7 mouse cellular contexts compared by ENCODE assay signal in genomic region chr13:47044617-47044947, GRCm38 (mm10). TPM values are rescaled to one million over a fixed set of nuclear protein-coding genes. Genes with fewer than 3 reads are reported as not detected.
DNase-seq lines count a peak whose midpoint lies in the region; ATAC-seq and TF ChIP-seq lines count a peak whose summit lies in the region.

Gene Tpmt (minus strand): TSS chr13:47044737.

- H3K36me3 ChIP-seq in limb, embryonic 12.5 days = peaks cover 12% of the 10 kb centered on the region
- peaks cover 15% of the 10 kb centered on the region for H3K36me3 ChIP-seq in neural tube, embryonic 15.5 days

- TF ChIP-seq CTCF in bone marrow, adult 2 months (IDR thresholded peaks at IDR 0.05; ENCODE audit: control insufficient read depth, insufficient read depth, low read length) = no peak

- ATAC-seq in limb, embryonic 12.5 days (ENCODE audit: insufficient number of reproducible peaks, insufficient read depth, low FRiP score, low TSS enrichment, low read depth) = no peak
- ATAC-seq in neural tube, embryonic 15.5 days (ENCODE audit: low FRiP score) = no peak

- H3K27ac ChIP-seq in bone marrow, adult 2 months (ENCODE audit: control insufficient read depth, insufficient read depth, low read depth, low read length, poor library complexity) = peak within 1 kb of the TSS; percentile 67
- H3K27ac ChIP-seq in limb, embryonic 12.5 days = peak within 1 kb of the TSS; percentile 75
- H3K27ac ChIP-seq in neural tube, embryonic 15.5 days (replicated peaks) = peak within 1 kb of the TSS; percentile 85

- peak in 1 of 2 experiments; percentile 13 for DNase-seq in left cerebral cortex, adult 8-10 months (ENCODE audit: low spot score in 2 of 2)
- no peak for DNase-seq in left cerebral cortex, adult 11 months (ENCODE audit: low spot score)
- DNase-seq in gonadal fat pad, adult 2 months (ENCODE audit: low read depth) = no peak
- no peak for DNase-seq in urinary bladder, postnatal 4 days (ENCODE audit: low spot score in 2 of 2)

- no peaks in the 10 kb centered on the region for H3K4me1 ChIP-seq in bone marrow, adult 2 months (ENCODE audit: control insufficient read depth, insufficient read depth, low read length)
- peaks cover 8% of the 10 kb centered on the region for H3K4me1 ChIP-seq in limb, embryonic 12.5 days (replicated peaks)
- peaks cover 21% of the 10 kb centered on the region for H3K4me1 ChIP-seq in neural tube, embryonic 15.5 days

- H3K9me3 ChIP-seq in limb, embryonic 12.5 days = no peaks in the 10 kb centered on the region
- H3K9me3 ChIP-seq in neural tube, embryonic 15.5 days (replicated peaks) = no peaks in the 10 kb centered on the region

- H3K9ac ChIP-seq in limb, embryonic 12.5 days (replicated peaks) = peak within 1 kb of the TSS; percentile 80
- peak within 1 kb of the TSS; percentile 91 for H3K9ac ChIP-seq in neural tube, embryonic 15.5 days (replicated peaks)

- WGBS in bone marrow, adult 2 months = 13% methylated on average over 10 of the region's 10 CpGs
- WGBS in limb, embryonic 12.5 days = 18% methylated on average over 10 of the region's 10 CpGs
- WGBS in neural tube, embryonic 15.5 days = 14% methylated on average over 10 of the region's 10 CpGs

- no peaks in the 10 kb centered on the region; the same call in 1 of the 2 replicates for H3K27me3 ChIP-seq in limb, embryonic 12.5 days
- no peaks in the 10 kb centered on the region for H3K27me3 ChIP-seq in neural tube, embryonic 15.5 days (replicated peaks)

- H3K4me3 ChIP-seq in bone marrow, adult 2 months (replicated peaks; ENCODE audit: control insufficient read depth, low read depth, low read length) = peak within 1 kb of the TSS; percentile 71
- H3K4me3 ChIP-seq in limb, embryonic 12.5 days (replicated peaks) = peak within 1 kb of the TSS; percentile 83
- H3K4me3 ChIP-seq in neural tube, embryonic 15.5 days (replicated peaks) = peak within 1 kb of the TSS; percentile 96

- TF ChIP-seq POLR2A in bone marrow, adult 2 months (IDR thresholded peaks at IDR 0.05; ENCODE audit: borderline replicate concordance, control insufficient read depth, low read depth, low read length) = no peak

- H3K4me2 ChIP-seq in limb, embryonic 12.5 days = peak within 1 kb of the TSS; percentile 99
- peak within 1 kb of the TSS; percentile 99 for H3K4me2 ChIP-seq in neural tube, embryonic 15.5 days

RNA-seq across cellular contexts. Expression of gene Tpmt, which starts in this region (rescaled TPM):
- 10 to 100 TPM; 10.3 to 12.8 (median 10.5) TPM for total RNA-seq in left cerebral cortex, adult 8-10 months (2022)
- 4.4 TPM in 1 of 2 replicates, not detected in the other for polyA plus RNA-seq in bone marrow, adult 2 months (2011; ENCODE audit: insufficient read depth, insufficient read length, low replicate concordance, missing spikeins)
- polyA plus RNA-seq in gonadal fat pad, adult 2 months (2012; rRNA removed) = 31.1 and 32.3 TPM in 2 replicates
- 24.3 and 26.2 TPM in 2 replicates for polyA plus RNA-seq in limb, embryonic 12.5 days (2016; fragmentation: Nextera tagmentation; extraction: Ambion mirVana)
- 17.3 and 17.8 TPM in 2 replicates for polyA plus RNA-seq in neural tube, embryonic 15.5 days (2015; fragmentation: Nextera tagmentation; extraction: Ambion mirVana)
